Mouse (Mus musculus): ENCODE measurements around the gene Espnl. TPM values are rescaled to one million over a fixed set of nuclear protein-coding genes. Genes with fewer than 3 reads are reported as not detected.

Espnl gene
- polyA plus RNA-seq, 1 experiment: 0.05 TPM

- Histone ChIP-seq H3K27me3 (replicated peaks; ENCODE audit: control insufficient read depth, insufficient read depth, low read length) (no peaks in the 10 kb centered on the region), H3K27ac (ENCODE audit: insufficient read depth, low read depth, low read length) (peak overlapping the region; percentile 96), H3K4me1 (ENCODE audit: control insufficient read depth, insufficient read depth, low read length) (peaks cover 37% of the 10 kb centered on the region), H3K4me3 (ENCODE audit: insufficient read depth, low read depth, low read length) (no peak overlapping the region), H3K36me3 (ENCODE audit: control insufficient read depth, insufficient read depth, low read length) (no peaks in the 10 kb centered on the region; the same call in 1 of the 2 replicates)
- peak; percentile 88 for DNase-seq
- TF ChIP-seq POLR2A (IDR thresholded peaks at IDR 0.05; ENCODE audit: low read depth, low read length): no peak
- no peak for TF ChIP-seq CTCF (conservative IDR thresholded peaks at IDR 0.05; ENCODE audit: insufficient read depth, insufficient read length, low read depth, low read length)
- 20% methylated on average over 3 of the region's 3 CpGs for WGBS
These were observed 20.5 kb upstream of the Espnl start for GRCm38 (mm10) chr1:91301206-91301920.

DNA sequence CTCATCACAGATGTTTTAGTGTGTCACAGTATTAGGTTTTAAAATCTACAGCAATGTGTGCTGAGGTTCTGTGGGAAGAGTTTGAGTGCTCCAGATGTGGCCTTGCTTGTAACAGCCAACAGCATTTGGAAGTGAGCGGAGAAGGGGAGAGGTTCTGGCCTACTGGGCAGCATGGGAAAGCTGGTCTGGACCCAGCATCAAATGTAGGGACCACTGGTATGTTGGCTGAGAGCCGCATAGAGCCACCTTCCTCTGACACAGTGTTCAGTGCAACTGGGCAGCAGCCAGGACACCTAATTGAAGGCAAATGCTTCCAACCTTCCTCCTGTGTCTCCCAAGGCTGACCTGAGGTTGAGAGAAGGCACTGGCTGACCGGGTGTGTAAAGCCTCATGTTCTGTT lies 19.9 kb upstream of the Espnl start:
- H3K36me3 ChIP-seq (ENCODE audit: control insufficient read depth, insufficient read depth, low read length): peaks cover under 1% of the 10 kb centered on the region; the same call in 1 of the 2 replicates
- H3K27me3 ChIP-seq (replicated peaks; ENCODE audit: control insufficient read depth, insufficient read depth, low read length): no peaks in the 10 kb centered on the region
- no peak for TF ChIP-seq POLR2A (IDR thresholded peaks at IDR 0.05; ENCODE audit: low read depth, low read length)
- TF ChIP-seq CTCF (conservative IDR thresholded peaks at IDR 0.05; ENCODE audit: insufficient read depth, insufficient read length, low read depth, low read length): no peak
- H3K27ac ChIP-seq (ENCODE audit: insufficient read depth, low read depth, low read length): peak overlapping the region; percentile 96
- peak; percentile 40 for DNase-seq
- H3K4me1 ChIP-seq (ENCODE audit: control insufficient read depth, insufficient read depth, low read length): peaks cover 37% of the 10 kb centered on the region
- no peak overlapping the region for H3K4me3 ChIP-seq (ENCODE audit: insufficient read depth, low read depth, low read length)
- 43% methylated on average over 3 of the region's 3 CpGs for WGBS

- DNase-seq: no peak
- no peak overlapping the region for H3K27ac ChIP-seq (ENCODE audit: insufficient read depth, low read depth, low read length)
- H3K4me3 ChIP-seq (ENCODE audit: insufficient read depth, low read depth, low read length): no peak overlapping the region
These were observed 17.3 kb upstream of the Espnl start for GRCm38 (mm10) chr1:91304621-91305020.

DNA sequence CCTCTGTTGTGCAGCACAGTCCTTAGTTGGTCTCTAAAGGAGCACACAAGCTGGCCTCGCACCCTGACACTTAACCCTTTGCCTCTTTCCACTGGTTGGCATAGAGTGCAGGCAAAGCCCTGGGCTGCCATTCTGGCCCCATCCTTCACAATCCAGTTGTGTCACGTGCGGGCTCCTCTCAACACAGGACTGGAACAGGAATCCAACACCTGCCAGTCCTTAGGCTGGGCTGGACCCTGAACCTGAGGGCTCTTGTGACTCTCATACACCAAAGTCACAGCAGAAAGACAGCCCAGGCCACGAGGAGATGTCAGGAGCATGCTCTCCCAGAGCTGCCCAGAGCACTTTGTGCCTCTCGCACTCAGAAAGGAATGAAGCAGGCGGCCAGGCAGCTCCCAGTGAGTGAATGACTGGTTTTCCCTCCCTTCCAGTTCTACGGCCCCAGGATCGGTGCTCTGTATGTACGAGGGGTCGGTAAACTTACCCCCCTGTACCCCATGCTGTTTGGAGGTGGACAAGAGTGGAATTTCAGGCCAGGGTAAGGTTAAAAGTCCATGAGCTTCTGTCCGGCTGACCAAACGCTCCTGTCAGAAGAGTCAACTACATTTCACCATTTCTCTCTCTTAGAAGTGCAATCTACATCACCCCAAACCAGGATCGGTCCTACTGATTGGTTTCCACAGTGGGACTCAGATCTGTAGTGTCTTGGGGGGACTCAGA lies 12.3 kb upstream of the Espnl start:
- peak; percentile 57 for DNase-seq
- Histone ChIP-seq H3K27me3 (replicated peaks; ENCODE audit: control insufficient read depth, insufficient read depth, low read length) (no peaks in the 10 kb centered on the region), H3K4me1 (ENCODE audit: control insufficient read depth, insufficient read depth, low read length) (0 out of 2 replicates have a peak, but pooled peaks cover 3% of the 10 kb centered on the region), H3K4me3 (ENCODE audit: insufficient read depth, low read depth, low read length) (no peak overlapping the region), H3K27ac (ENCODE audit: insufficient read depth, low read depth, low read length) (peak overlapping the region; percentile 27; the same call in 1 of the 2 replicates), H3K36me3 (ENCODE audit: control insufficient read depth, insufficient read depth, low read length) (peaks cover 2% of the 10 kb centered on the region)
- TF ChIP-seq POLR2A (IDR thresholded peaks at IDR 0.05; ENCODE audit: low read depth, low read length): no peak
- TF ChIP-seq CTCF (conservative IDR thresholded peaks at IDR 0.05; ENCODE audit: insufficient read depth, insufficient read length, low read depth, low read length): no peak
- 74% methylated on average over 13 of the region's 13 CpGs for WGBS

More at GRCm38 (mm10) chr1:91304621-91305020, 17.3 kb upstream of the Espnl start:
- 79% methylated on average over 4 of the region's 4 CpGs for WGBS
- Histone ChIP-seq H3K36me3 (ENCODE audit: control insufficient read depth, insufficient read depth, low read length) (peaks cover 2% of the 10 kb centered on the region), H3K27me3 (replicated peaks; ENCODE audit: control insufficient read depth, insufficient read depth, low read length) (no peaks in the 10 kb centered on the region), H3K4me1 (ENCODE audit: control insufficient read depth, insufficient read depth, low read length) (peaks cover 32% of the 10 kb centered on the region)
- TF ChIP-seq CTCF (conservative IDR thresholded peaks at IDR 0.05; ENCODE audit: insufficient read depth, insufficient read length, low read depth, low read length) (no peak), POLR2A (IDR thresholded peaks at IDR 0.05; ENCODE audit: low read depth, low read length) (no peak)

DNA sequence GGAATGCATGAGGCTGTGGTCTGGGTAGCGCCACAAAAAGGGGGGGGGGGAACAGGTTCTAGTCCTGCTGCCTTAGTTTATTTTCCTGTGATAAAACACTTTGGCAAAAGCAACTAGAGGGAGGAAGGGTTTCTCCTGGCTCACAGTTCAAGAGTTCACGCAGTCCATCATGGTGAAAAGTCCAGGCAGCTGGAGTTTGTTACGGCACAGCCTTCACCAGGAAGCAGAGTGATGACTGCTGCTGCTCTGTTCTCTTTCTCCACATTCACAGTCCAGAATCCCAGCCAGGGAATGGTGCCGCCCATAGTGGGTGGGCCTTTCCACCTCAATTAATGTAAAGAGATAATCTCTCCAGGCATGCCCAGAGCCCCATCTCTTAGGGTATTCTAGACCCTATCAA lies 9.6 kb upstream of the Espnl start:
- 0 out of 2 replicates have a peak, but pooled peaks cover 3% of the 10 kb centered on the region for H3K4me1 ChIP-seq (ENCODE audit: control insufficient read depth, insufficient read depth, low read length)
- H3K36me3 ChIP-seq (ENCODE audit: control insufficient read depth, insufficient read depth, low read length): peaks cover 1% of the 10 kb centered on the region
- H3K4me3 ChIP-seq (ENCODE audit: insufficient read depth, low read depth, low read length): no peak overlapping the region
- TF ChIP-seq CTCF (conservative IDR thresholded peaks at IDR 0.05; ENCODE audit: insufficient read depth, insufficient read length, low read depth, low read length) (no peak), POLR2A (IDR thresholded peaks at IDR 0.05; ENCODE audit: low read depth, low read length) (no peak)
- peak; percentile 56 for DNase-seq
- H3K27ac ChIP-seq (ENCODE audit: insufficient read depth, low read depth, low read length): no peak overlapping the region
- no peaks in the 10 kb centered on the region for H3K27me3 ChIP-seq (replicated peaks; ENCODE audit: control insufficient read depth, insufficient read depth, low read length)
- WGBS: 74% methylated on average over 4 of the region's 4 CpGs

- Histone ChIP-seq H3K4me3 (ENCODE audit: insufficient read depth, low read depth, low read length) (no peak overlapping the region), H3K4me1 (ENCODE audit: control insufficient read depth, insufficient read depth, low read length) (peaks cover 3% of the 10 kb centered on the region; the same call in 1 of the 2 replicates), H3K27ac (ENCODE audit: insufficient read depth, low read depth, low read length) (no peak overlapping the region), H3K36me3 (ENCODE audit: control insufficient read depth, insufficient read depth, low read length) (peaks cover 1% of the 10 kb centered on the region), H3K27me3 (replicated peaks; ENCODE audit: control insufficient read depth, insufficient read depth, low read length) (no peaks in the 10 kb centered on the region)
- TF ChIP-seq POLR2A (IDR thresholded peaks at IDR 0.05; ENCODE audit: low read depth, low read length): no peak
- TF ChIP-seq CTCF (conservative IDR thresholded peaks at IDR 0.05; ENCODE audit: insufficient read depth, insufficient read length, low read depth, low read length): no peak
- DNase-seq: no peak
- WGBS: 56% methylated on average over 5 of the region's 5 CpGs
These were observed 8.6 kb upstream of the Espnl start for GRCm38 (mm10) chr1:91313251-91313650.

GRCm38 (mm10) chr1:91317656-91318055 lies 4.2 kb upstream of the Espnl start:
- 35% methylated on average over 6 of the region's 6 CpGs for WGBS
- Histone ChIP-seq H3K4me3 (ENCODE audit: insufficient read depth, low read depth, low read length) (no peak overlapping the region), H3K4me1 (ENCODE audit: control insufficient read depth, insufficient read depth, low read length) (peaks cover 3% of the 10 kb centered on the region; the same call in 1 of the 2 replicates), H3K27me3 (replicated peaks; ENCODE audit: control insufficient read depth, insufficient read depth, low read length) (no peaks in the 10 kb centered on the region), H3K27ac (ENCODE audit: insufficient read depth, low read depth, low read length) (peak overlapping the region; percentile 51; the same call in 1 of the 2 replicates), H3K36me3 (ENCODE audit: control insufficient read depth, insufficient read depth, low read length) (peaks cover 1% of the 10 kb centered on the region; the same call in 1 of the 2 replicates)
- DNase-seq: peak; percentile 88
- TF ChIP-seq CTCF (conservative IDR thresholded peaks at IDR 0.05; ENCODE audit: insufficient read depth, insufficient read length, low read depth, low read length) (no peak), POLR2A (IDR thresholded peaks at IDR 0.05; ENCODE audit: low read depth, low read length) (no peak)

Data from kidney, adult 2 months (tissue).